Mouse (Mus musculus): ENCODE results near the gene Tmem218.

Tmem218 gene

DNA sequence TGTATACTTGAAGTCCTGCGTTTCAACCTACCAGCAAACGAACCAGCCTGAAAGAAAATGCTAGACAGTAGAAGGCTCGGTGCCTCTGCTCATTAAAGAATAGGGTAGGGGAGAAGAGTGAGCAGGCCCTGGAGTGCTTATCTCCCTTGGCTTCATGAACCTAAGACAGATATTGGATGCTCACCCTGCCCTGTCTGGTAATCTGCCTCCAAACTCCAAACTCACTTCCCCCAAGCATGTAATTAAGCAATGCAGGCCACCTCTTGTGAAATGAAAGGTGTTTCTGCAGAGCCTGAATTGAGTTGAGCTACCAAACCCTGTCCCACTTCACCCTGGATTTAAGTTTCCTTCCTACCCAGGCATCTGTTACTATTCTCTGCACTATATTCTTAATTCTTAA is 34.7 kb downstream of the Tmem218 start:
- Histone ChIP-seq H3K4me1 (replicated peaks; ENCODE audit: low read depth, low read length) (peaks cover 7% of the 10 kb centered on the region), H3K27me3 (ENCODE audit: insufficient read depth, low read length) (peaks cover 3% of the 10 kb centered on the region; the same call in 1 of the 2 replicates), H3K36me3 (ENCODE audit: insufficient read depth, low read length) (no peaks in the 10 kb centered on the region), H3K9me3 (ENCODE audit: low read length) (peaks cover 7% of the 10 kb centered on the region; the same call in 1 of the 2 replicates), H3K4me3 (replicated peaks; ENCODE audit: low read length) (no peak overlapping the region)
- TF ChIP-seq POU5F1 (IDR thresholded peaks at IDR 0.05; ENCODE audit: borderline replicate concordance, low read length): no peak
- TF ChIP-seq NANOG (IDR thresholded peaks at IDR 0.05; ENCODE audit: borderline replicate concordance, low read length): no peak
- no peak for TF ChIP-seq CTCF (conservative IDR thresholded peaks at IDR 0.05; ENCODE audit: low read length)

DNA sequence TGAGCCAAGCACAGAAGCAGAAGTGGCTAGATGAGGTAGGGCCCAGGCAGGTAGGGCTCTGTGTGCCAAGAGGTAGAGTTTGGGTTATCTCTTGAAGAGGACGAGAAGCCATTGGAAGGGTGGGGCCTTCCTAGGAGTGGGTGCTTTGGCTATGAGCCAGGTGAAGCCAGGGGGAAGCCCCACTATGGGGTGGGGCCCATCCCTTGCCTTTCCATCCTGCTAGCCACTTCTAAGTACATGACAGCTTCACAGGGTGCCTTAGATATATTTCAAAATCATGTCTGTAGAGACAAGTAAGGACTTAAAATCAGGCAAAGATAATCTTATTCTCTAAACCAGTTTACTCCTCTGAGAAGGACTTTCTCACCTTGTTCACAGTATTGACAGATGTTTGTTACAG is 36.6 kb downstream of the Tmem218 start:
- peaks cover 7% of the 10 kb centered on the region; the same call in 1 of the 2 replicates for H3K9me3 ChIP-seq (ENCODE audit: low read length)
- peaks cover 3% of the 10 kb centered on the region; the same call in 1 of the 2 replicates for H3K27me3 ChIP-seq (ENCODE audit: insufficient read depth, low read length)
- H3K4me1 ChIP-seq (replicated peaks; ENCODE audit: low read depth, low read length): peaks cover 19% of the 10 kb centered on the region
- TF ChIP-seq CTCF (conservative IDR thresholded peaks at IDR 0.05; ENCODE audit: low read length) (no peak), NANOG (IDR thresholded peaks at IDR 0.05; ENCODE audit: borderline replicate concordance, low read length) (no peak), POU5F1 (IDR thresholded peaks at IDR 0.05; ENCODE audit: borderline replicate concordance, low read length) (no peak)
- no peak overlapping the region for H3K4me3 ChIP-seq (replicated peaks; ENCODE audit: low read length)
- H3K36me3 ChIP-seq (ENCODE audit: insufficient read depth, low read length): no peaks in the 10 kb centered on the region

DNA sequence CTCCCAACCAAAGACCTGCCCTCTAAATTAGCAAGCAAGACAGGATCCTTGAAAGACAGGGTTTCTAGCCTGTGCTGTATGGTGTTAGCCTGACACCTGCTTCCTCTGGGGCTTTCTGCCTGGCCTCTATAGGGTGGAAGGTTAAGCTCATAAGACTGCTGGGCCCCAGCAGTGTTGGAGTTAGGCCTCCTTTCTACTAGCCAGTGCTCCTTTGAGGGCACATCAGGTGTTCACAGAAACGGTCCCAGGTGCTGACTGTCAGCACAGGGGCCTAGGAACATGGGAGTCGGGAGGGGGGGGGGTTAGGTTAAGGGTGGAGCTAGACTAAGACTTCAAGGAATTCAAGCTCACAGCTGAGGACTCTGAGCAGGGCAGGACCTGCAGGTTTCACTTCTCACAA is 37.4 kb downstream of the Tmem218 start:
- Histone ChIP-seq H3K9me3 (ENCODE audit: low read length) (peaks cover 7% of the 10 kb centered on the region; the same call in 1 of the 2 replicates), H3K27me3 (ENCODE audit: insufficient read depth, low read length) (no peaks in the 10 kb centered on the region; the same call in 1 of the 2 replicates)
- TF ChIP-seq POU5F1 (IDR thresholded peaks at IDR 0.05; ENCODE audit: borderline replicate concordance, low read length) (no peak), NANOG (IDR thresholded peaks at IDR 0.05; ENCODE audit: borderline replicate concordance, low read length) (no peak), CTCF (conservative IDR thresholded peaks at IDR 0.05; ENCODE audit: low read length) (no peak)

DNA sequence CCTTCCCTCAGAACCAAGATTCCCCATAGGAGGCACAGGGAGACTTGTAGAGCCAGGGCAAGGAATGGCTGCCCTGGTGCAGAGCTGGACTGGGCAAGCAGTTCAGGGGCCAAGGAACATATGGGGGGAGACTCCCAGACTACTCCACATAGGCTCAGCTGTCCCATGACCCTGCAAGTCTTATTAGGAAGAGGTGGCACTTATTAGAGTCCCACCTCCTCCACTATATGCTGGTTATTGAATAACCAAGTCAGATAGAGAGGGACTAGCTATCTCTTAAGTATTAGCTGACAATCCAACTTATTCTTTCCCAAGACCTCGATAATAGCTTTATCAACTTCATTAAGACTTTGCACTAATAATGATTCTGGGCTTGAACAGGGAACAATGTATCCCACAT is 37.8 kb downstream of the Tmem218 start:
- Histone ChIP-seq H3K36me3 (ENCODE audit: insufficient read depth, low read length) (no peaks in the 10 kb centered on the region), H3K4me3 (replicated peaks; ENCODE audit: low read length) (no peak overlapping the region), H3K4me1 (replicated peaks; ENCODE audit: low read depth, low read length) (peaks cover 19% of the 10 kb centered on the region), H3K27me3 (ENCODE audit: insufficient read depth, low read length) (no peaks in the 10 kb centered on the region), H3K9me3 (ENCODE audit: low read length) (peaks cover 7% of the 10 kb centered on the region; the same call in 1 of the 2 replicates)
- no peak for TF ChIP-seq POU5F1 (IDR thresholded peaks at IDR 0.05; ENCODE audit: borderline replicate concordance, low read length)
- TF ChIP-seq CTCF (conservative IDR thresholded peaks at IDR 0.05; ENCODE audit: low read length): no peak
- TF ChIP-seq NANOG (IDR thresholded peaks at IDR 0.05; ENCODE audit: borderline replicate concordance, low read length): no peak

More for the DNA sequence above, 37.4 kb downstream of the Tmem218 start:
- Histone ChIP-seq H3K36me3 (ENCODE audit: insufficient read depth, low read length) (no peaks in the 10 kb centered on the region), H3K4me3 (replicated peaks; ENCODE audit: low read length) (no peak overlapping the region), H3K4me1 (replicated peaks; ENCODE audit: low read depth, low read length) (peaks cover 19% of the 10 kb centered on the region)

DNA sequence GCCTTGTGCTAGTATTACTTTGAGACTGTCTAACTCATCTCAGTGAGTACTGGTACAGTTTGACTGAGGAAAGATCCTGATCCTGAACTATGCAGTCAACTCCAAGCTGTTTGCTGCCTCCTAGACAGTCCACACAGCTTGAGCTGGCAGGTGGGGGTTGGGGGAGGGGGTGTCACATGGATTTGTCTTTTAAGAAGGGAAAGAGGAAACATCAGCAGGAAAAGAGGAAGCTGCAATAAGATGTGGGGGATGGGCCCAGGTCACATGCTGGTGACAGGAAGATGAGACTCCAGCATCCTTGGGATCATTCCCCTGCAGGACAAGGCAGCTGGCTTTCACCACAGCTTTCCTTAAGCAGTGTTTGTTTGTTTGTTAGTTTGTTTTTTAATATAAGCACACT is 39.4 kb downstream of the Tmem218 start:
- H3K27me3 ChIP-seq (ENCODE audit: insufficient read depth, low read length): no peaks in the 10 kb centered on the region
- H3K9me3 ChIP-seq (ENCODE audit: low read length): peaks cover 5% of the 10 kb centered on the region; the same call in 1 of the 2 replicates
- TF ChIP-seq NANOG (IDR thresholded peaks at IDR 0.05; ENCODE audit: borderline replicate concordance, low read length) (no peak), POU5F1 (IDR thresholded peaks at IDR 0.05; ENCODE audit: borderline replicate concordance, low read length) (no peak), CTCF (conservative IDR thresholded peaks at IDR 0.05; ENCODE audit: low read length) (no peak)
- H3K4me1 ChIP-seq (replicated peaks; ENCODE audit: low read depth, low read length): peaks cover 19% of the 10 kb centered on the region
- H3K36me3 ChIP-seq (ENCODE audit: insufficient read depth, low read length): no peaks in the 10 kb centered on the region
- no peak overlapping the region for H3K4me3 ChIP-seq (replicated peaks; ENCODE audit: low read length)

- Histone ChIP-seq H3K36me3 (ENCODE audit: insufficient read depth, low read length) (no peaks in the 10 kb centered on the region), H3K27me3 (ENCODE audit: insufficient read depth, low read length) (0 out of 2 replicates have a peak, but pooled peaks cover 3% of the 10 kb centered on the region), H3K4me3 (replicated peaks; ENCODE audit: low read length) (no peak overlapping the region), H3K4me1 (replicated peaks; ENCODE audit: low read depth, low read length) (peaks cover 19% of the 10 kb centered on the region), H3K9me3 (ENCODE audit: low read length) (no peaks in the 10 kb centered on the region)
- peak; percentile 11 for TF ChIP-seq CTCF (conservative IDR thresholded peaks at IDR 0.05; ENCODE audit: low read length)
- no peak for TF ChIP-seq NANOG (IDR thresholded peaks at IDR 0.05; ENCODE audit: borderline replicate concordance, low read length)
Measured at GRCm38 (mm10) chr9:37248381-37248906, 40.4 kb downstream of the Tmem218 start.

- H3K4me3 ChIP-seq (replicated peaks; ENCODE audit: low read length): no peak overlapping the region
- H3K9me3 ChIP-seq (ENCODE audit: low read length): no peaks in the 10 kb centered on the region
- H3K4me1 ChIP-seq (replicated peaks; ENCODE audit: low read depth, low read length): peaks cover 25% of the 10 kb centered on the region
- peaks cover 11% of the 10 kb centered on the region for H3K27me3 ChIP-seq (ENCODE audit: insufficient read depth, low read length)
- H3K36me3 ChIP-seq (ENCODE audit: insufficient read depth, low read length): no peaks in the 10 kb centered on the region
- TF ChIP-seq NANOG (IDR thresholded peaks at IDR 0.05; ENCODE audit: borderline replicate concordance, low read length) (no peak), CTCF (conservative IDR thresholded peaks at IDR 0.05; ENCODE audit: low read length) (no peak), POU5F1 (IDR thresholded peaks at IDR 0.05; ENCODE audit: borderline replicate concordance, low read length) (no peak)
Measured at GRCm38 (mm10) chr9:37249976-37250375, 42.0 kb downstream of the Tmem218 start.

DNA sequence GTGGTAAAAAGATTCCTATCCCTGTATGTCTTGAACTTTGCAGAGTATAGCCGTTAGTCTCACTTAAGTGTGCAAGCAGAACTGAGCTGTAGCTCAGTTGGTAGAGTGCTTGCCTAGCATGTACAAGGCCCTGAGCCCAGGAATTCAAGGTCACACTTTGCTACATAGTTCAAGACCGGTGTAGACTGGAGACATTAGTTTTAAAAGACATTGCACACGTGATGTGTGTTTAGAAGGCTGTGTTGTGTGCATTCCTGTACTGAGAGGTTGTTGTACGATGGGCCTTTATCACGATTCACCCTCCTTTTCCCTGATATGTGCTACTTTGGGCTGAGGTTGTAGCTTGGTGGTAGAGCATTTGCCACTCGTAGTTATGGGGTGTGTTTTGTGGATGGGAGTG is 42.6 kb downstream of the Tmem218 start:
- H3K36me3 ChIP-seq (ENCODE audit: insufficient read depth, low read length): no peaks in the 10 kb centered on the region
- H3K4me3 ChIP-seq (replicated peaks; ENCODE audit: low read length): no peak overlapping the region
- peaks cover 17% of the 10 kb centered on the region for H3K27me3 ChIP-seq (ENCODE audit: insufficient read depth, low read length)
- peaks cover 30% of the 10 kb centered on the region for H3K4me1 ChIP-seq (replicated peaks; ENCODE audit: low read depth, low read length)
- TF ChIP-seq POU5F1 (IDR thresholded peaks at IDR 0.05; ENCODE audit: borderline replicate concordance, low read length) (no peak), NANOG (IDR thresholded peaks at IDR 0.05; ENCODE audit: borderline replicate concordance, low read length) (no peak), CTCF (conservative IDR thresholded peaks at IDR 0.05; ENCODE audit: low read length) (no peak)
- no peaks in the 10 kb centered on the region for H3K9me3 ChIP-seq (ENCODE audit: low read length)
